Mouse (Mus musculus): ENCODE measurements around the gene Olfr171.
"Not testable (repeated sequence)": the region's sequence is repeated elsewhere in the genome, so short reads cannot be mapped to it uniquely, and the experiment has no call there.

The Olfr171 gene

DNA sequence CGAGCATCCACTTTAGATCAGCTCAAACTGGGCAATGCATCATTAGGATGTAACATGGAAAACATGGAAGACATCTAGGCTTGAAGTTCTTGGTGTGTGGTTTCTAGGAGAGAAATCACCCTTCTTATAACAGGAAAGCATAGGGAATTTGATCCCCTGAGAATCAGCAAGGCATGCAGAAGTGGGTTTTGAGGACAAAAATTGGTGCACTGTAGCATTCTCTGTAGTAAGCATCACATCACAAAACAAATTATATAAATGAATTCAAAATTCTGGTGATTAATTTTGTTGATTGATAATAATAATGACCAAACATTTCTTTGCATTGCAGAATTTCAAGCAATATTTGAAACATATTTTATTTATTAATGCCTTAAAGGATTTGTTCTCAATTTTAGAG, at the start of gene Olfr171:
TSS of gene Olfr171 (minus strand) at position 101 of the 400 bp plus-strand sequence.
- DNase-seq (ENCODE audit: extremely low spot score), result no peak

DNA sequence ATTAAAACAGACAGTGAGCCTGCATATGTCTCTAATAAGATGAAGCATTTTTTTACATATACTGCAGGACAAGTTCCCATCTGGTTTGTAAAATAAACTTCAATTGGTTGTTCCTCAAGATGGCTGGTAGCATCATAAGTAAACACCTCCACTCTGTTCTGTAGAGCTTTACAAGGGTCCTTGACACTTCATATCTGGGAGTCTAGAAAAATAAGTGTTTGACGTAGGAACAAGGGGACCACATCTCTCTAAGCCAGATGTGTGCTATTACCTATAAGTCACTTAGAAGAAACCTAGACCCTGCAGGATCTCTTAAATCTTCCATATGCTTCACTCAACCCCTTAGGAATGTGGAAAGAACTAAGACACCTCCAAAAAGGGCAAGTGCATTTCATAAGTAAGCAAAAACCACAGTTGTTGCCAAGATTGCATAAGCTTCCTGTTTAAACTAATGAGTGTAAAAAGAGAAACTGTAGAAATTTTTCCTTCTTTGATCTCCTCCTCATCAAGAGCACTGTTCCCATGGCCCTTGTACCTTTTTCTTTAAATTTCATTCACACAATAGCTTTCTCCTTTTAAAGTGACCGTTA, 41.1 kb upstream of the Olfr171 start:
- DNase-seq (ENCODE audit: extremely low spot score), result no peak

DNA sequence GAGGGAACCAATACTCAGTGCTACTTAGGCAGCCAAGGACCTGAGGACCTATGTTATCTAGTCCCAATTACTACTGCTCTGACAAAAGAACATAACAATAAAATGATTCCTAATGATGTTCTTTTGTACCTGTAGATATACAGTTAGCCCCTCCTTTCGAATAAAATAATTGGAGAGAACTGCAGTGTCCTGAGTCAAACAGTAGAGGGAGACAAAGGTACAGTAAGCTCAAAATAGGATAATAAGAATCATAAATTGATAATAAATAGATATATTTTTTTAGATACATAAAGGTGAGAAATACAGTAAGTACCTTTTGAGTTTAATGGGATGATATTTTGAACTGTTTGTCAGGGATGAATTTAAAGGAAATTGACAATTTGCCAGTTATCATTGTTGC, 36.6 kb upstream of the Olfr171 start:
- no peak for DNase-seq (ENCODE audit: extremely low spot score)

DNA sequence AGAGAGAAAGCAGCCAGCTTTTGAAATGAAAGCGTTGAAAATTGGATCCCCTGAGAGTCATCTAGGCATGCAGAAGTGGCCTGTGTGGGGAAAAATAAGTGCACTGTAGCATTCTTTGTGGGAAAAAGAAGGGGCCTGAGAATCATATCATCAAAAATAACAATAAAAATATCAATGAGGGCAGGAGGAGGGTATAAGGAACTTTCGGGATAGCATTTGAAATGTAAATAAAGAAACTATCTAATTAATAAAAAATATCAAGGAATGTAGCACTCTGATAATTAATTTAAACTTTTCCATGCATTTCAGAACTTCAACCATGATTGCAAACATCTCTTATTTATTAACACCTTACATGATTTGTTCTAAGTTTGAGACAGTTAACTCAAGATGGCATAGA, 17.9 kb downstream of the Olfr171 start, which contains the start of gene Olfr170:
TSS of gene Olfr170 (minus strand) at position 101 of the 400 bp plus-strand sequence.
- DNase-seq (ENCODE audit: extremely low spot score), result not testable (repeated sequence)

DNA sequence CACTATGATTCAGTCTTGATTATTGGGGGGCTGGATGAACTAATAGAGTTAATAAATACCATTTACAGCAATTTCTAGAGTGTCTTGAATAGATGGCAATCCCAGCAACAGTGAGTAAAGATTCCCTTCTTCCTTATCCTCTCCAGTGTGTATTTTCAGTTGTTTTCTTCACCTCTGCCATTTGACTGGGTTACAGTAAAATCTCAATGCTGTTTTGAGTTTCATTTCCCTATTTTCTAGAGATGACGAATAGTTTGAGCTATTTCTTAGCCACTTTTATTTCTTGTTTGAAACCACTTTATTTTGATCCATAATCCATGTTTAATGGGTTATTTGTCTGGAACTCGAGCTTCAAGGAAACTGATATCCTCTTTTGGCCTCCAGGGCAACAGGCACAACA, 26.6 kb downstream of the Olfr171 start:
- no peak for DNase-seq (ENCODE audit: extremely low spot score)
